Mouse (Mus musculus): ENCODE measurements at regions not wholly inside any gene's neighbourhood (a gene's known extent, or its start where the extent isn't known, plus 50 kb on each side); places are given as distances from the start of the nearest gene placed in this dataset.

DNA sequence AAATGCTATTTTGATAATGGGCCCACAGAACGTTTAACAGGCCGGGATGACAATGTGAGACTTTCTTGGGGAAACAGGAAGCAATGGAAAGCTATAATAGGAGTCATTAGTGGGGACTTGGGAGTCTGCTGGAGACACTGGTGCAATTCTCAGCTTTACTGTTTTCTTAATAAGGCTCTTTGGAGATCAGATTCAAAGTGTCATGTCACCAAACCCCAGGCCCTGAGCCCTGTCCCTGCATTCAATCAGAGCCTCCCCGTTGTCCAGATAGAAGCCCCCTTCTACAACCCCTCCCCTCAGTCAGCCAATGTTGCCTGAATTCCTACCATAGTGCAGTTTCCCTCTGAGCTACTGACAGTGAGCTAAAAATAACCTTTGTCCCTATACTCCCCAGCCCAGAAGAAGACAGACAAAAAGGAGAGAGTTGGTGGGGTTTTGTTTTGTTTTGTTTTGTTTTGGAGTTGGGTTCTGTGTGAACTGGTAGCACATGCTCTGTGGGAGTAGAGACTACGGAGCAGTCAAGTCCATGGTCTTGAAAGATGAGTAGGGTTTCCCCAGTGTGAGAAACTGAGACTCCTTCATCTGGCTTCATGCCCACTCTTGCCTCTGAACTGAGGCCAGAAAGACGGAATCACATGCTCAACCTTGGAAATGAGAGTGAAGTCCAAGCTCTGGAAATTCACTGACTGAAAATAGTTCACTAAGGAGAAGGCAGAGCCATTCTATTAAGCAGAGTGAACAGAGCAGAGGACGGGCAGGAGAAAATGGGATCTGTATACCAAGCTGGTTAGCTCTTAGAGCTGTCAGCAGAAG is 267.3 kb downstream of the Gm826 start:
- peak; percentile 16 for DNase-seq (ENCODE audit: low spot score)

DNA sequence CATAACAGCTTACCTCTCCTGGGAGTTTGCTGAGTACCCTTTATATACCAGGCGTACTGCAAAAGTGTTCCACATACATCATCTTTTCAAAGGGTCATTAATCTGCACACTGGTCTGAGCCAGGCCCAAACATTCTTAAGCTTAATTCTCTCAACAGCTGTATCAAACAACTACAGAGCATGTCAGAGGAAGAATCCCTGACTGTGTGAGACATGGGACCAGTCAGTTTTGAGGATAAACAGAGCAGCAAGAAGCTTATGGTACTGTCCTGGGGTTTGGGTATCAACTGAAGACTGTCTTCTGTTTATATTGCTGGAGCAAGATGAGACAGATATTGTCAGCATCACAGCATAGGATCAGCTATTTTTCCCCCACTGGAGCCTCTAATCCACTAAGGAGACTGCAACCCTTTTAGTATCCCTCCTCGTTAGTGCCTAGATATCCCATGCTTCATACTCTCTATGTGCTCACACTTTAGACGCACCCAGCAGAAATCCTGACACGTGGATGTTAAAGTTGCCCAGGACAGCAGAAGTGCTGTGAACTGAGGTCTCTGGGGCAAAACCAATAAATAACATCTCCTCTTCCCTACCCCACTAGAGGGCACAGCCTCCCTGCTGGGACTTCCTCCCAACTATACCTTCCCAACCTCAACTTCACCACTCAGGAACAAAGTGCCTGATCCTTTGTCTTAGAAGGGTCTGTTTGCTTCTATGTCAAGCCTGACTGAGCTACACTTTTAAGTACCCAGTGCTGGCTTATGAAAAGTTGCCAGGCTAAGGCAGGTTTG is 271.6 kb downstream of the Gm826 start:
- DNase-seq (ENCODE audit: low spot score): no peak

DNA sequence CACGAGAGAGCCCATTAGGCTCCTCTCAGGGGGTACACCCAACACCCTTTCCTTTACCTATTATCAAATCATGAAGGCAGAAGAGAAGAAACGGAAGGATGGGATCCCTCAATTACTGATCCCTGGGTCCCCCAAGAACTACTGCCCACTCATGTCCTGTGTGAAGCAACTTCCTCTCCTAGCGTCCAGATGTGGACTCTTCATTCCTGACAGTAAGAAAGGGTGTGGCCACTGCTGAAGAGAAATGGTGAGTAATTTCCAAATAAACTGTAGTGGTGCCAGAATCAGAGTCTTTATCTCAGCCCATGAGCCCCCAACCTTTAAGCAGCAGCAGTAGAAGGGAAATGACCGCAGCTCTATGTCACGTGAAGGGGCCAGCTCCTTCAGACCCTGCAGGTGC is 273.9 kb downstream of the Gm826 start:
- DNase-seq (ENCODE audit: low spot score): no peak

DNA sequence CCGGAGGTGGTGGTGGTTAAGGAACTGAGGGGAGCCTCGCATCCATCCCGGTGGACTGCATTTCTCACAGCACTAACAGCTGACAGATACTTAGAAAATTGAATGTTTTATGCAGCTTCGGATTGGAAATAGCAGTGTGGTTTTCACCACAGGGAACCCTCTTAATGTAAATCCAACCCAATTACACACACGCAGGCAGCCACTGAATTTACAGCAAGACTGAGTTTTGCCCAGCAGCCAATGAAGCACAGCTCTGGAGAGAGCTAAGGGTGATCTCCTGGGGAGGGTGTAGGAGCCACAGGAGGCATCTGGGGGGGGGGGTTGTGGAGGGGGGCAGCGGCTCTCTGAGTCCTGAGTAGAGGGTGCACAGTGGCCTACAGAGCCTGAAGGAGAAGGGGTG is 276.8 kb downstream of the Gm826 start:
- DNase-seq (ENCODE audit: low spot score): no peak

DNA sequence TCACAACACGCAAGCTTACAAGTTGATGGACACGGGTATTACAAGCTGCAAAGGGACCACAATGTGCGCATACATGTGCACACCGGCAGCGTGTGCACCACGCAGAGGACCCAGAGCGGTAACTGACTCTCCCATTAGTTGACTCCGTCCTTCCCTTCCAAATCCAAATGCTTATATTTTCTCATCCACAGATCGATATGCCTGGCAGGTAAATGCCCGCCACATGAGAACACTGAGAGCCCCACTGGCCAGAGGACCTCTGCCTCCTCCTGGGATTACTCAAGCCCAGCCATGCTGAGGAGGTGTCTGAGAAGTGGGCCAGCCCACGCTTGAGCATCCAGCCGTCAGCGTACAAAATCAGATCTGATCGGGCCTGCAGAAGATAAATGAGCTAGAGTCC is 279.6 kb downstream of the Gm826 start:
- DNase-seq (ENCODE audit: low spot score): no peak

DNA sequence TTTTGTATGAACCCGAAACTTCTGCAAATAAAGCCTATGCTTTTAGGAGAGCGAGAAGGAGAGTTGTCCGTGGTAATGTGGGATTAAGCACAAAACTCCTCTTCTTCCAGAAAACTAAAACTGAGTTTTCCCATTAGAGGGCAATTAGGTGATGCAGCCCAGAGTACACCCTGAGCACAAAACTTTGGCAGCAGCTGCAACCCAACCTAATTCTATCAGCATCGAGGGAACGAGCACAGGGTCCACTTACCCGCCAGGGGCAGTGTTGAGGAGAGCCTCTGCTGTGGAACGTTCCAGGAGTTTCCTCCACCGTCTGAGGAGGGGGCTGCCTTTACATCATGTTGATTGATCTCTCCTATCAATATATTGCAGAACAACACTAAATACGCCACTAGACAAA is 285.7 kb downstream of the Gm826 start:
- DNase-seq (ENCODE audit: low spot score): no peak

DNA sequence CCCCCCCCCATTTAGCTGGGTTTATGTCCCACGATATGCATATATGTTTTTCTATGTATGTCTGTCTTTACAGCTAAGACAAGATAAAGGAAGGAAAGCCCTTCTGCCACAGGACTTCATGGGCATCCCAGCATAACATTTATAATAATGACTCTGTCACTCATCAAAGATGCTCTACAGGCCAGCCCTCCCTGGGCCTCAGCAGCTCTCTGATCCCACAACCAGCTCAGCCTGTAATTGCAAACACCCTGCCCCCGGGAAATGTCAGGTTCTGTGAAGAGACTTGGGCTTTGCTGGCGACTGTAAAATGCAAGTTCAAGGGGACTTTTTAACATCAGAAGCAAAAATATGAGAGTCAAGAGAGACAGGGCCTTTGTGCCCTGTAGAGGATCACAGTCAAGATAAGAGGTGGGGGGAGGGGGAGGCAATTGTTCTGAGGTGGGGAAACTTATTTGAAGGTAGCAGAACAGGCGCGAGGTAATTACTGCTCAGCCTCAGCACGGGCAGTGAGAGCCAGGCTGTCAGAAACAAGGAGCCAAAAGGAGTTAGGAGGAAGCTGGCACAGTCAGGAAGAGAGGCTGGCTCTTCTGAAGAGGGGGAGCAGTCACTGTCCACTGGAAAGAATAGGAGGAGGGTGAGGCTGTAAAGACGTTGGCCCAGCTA is 286.9 kb downstream of the Gm826 start:
- DNase-seq (ENCODE audit: low spot score): no peak

DNA sequence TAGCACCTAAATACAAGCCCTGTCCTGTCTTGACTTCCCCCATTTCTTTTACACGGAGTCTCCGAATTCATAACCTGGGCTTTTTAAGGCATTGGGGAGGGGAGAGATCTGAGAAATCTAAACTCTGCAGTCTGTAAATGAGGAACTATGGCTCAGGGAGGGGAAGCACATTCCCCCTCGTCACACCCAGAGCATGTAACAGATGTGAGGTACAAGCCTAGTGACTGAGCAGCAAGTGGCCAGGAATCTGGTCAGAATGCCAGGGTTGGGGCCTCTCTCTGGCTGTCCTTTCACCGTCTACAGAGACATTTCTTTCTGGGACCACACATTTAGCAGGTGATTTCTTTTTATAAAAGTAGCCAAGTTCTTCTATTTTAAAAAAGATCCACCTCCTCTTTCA is 289.4 kb downstream of the Gm826 start:
- no peak for DNase-seq (ENCODE audit: low spot score)

DNA sequence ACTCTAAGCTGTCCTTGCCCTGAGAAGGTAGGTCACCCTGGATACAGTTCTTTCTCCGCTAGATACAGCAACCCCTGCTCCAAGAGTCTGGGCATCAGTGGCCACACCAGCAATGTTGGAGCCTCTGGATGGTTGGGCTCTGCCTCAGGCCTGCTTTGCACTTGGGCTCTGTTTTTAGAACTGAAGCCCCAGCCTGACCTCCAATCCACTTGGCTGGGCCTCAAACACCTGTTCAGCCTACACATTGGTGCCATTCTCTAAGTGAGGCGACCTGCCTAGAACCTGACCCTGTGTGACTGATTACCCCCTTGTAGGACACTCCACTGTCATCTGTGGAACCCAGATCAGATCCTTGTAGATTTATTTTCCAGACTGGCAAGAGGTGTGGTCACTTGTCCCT is 289.8 kb downstream of the Gm826 start:
- no peak for DNase-seq (ENCODE audit: low spot score)

DNA sequence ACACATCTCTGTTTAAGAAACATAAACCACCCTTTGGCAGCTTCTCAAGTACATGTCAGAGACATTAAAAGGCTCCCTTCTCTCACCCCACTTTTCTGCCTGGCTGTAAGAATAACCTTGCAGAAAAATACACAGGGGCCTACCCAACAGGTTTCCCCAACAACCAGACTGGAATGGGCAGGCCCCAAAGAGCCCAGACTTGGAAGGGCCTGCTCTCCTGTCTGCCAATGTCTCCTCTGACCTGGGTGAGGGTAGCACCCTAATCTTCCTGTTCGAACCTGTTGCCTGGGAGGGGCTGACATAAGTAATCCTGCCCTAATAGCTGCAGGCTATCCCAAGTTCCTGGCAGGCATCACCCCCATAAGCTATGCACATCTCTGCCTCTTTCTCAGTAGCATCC is 304.5 kb downstream of the Gm826 start:
- no peak for DNase-seq (ENCODE audit: low spot score)

DNA sequence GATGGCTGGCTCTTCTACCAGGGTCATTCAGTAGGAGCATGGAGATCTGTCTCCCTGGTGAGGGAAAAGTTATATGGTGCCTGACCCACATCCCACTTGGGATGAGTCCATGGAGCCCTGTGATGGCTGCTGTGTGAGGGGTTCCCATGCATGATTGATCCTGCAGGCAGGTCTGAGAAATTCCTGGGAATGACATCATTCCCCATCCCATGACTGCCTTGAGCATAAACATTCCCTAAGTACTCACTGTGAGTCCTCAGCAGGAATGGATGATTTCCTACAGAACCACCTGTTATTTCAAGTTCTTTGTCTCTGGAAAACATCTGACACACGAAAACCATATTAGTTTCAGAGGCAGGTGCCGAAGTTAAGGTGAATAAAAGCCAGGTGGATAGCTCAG is 305.5 kb downstream of the Gm826 start:
- no peak for DNase-seq (ENCODE audit: low spot score)

DNA sequence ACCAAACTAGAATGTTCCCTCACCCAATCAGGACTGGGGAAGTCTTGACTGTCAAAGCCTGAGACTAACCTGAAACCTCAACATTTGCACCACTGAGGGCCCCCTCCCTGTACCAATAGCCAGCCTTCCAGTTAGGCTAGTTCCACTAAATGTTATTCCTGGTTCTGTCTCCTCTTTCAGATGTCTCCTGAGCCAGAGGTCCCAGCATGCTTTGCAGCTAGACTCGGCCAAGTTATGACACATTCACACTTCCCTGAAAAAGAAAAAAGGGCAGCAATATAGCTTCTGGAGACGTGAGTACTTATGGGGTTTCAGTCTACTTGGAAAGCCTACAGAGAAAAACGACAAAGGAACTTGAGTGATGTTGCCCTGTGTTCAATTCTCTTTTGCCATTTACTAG is 308.1 kb downstream of the Gm826 start:
- no peak for DNase-seq (ENCODE audit: low spot score)

DNA sequence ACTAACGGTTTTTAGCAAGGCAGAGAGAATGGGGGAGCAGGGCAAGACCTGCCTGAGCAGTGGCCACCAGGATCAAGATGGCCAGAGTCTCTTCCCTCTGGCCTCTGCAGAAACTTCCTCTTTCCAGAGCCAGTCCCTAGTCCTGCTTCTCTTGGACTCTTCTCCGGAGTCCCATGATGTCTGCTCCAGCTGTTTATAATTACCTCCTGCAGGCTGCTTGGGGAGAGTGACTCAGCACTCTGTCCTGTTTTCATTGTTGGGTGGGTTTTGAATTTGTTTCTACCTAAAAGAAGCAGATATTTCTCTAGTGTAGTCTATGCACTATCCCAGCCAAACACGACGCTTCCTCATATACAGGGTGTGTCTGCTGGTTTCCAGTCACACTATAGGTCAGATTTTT is 312.4 kb downstream of the Gm826 start:
- peak; percentile 5 for DNase-seq (ENCODE audit: low spot score)

DNA sequence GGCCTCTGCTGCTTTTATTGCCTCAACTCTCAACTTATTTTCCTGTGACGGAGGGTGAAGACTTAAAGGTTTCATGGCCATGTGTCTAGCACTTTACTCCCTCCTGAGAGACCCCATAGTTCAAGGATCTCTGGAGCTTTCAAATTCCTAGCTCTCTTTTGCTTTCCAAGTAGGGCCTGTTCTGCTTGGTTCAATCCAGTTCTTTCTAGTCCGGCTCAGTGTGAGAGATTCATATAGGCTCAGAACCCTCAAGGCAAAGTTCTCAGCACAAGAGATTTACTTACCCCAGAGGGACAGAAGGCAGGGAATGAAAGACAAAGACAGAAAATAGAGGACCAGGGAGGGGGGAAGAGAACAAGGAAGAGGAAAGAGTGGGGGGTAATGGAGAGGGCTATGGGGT is 313.1 kb downstream of the Gm826 start:
- no peak for DNase-seq (ENCODE audit: low spot score)

DNA sequence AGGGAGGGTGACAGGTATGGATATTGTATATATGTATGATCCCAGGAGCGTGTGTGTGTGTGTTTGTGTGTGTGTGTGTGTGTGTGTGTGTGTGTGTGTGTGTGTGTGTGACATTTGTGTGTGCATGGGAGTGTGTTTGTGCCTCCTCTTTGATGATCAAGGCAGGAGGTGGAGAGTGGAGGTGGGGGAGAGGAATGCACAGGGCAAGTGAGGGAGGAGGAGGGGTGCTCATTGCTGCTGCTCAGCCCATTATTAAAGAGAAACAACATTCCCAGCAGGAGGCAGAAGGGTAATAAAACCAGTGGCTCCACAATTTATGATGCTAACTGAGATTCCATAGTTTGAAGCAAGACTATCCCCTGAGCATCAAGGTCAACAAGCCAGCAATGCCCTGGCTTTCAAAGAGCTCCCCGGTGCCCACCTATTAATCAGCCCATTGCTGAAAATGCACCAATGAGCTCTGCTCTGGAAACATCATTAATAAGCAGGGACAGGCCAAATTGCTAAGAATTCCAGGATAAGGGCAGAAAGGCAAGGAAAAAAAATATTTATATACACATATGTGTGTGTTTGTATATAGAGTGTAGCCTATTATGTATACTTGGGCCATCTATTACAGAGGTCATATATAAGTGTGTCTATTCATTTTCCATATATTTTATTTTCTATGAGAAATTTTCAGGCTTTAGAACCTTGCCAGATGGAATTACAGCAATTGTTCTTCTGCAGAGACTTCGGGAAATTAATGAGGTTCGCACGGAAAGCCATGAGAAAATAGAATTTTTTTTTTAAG is 316.7 kb downstream of the Gm826 start:
- DNase-seq (ENCODE audit: low spot score): no peak

DNA sequence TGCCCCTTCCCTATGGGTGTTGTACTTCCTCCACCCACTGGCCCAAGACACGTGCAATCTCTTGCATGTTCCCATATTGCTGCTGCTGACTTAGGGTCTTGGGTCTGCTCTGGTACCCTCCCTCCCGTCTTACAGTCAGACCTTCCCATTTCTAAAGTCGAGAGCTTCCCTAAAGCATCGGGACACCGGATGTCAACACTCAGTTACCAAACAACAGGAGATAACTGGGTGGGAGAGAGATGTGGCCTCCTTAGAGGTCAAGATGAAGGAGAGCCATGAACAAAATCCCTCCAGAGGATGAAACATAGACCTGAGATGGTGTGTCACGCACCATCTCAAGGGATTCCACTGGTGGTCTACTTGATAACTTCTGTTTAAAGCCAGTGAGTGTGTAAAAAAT is 322.5 kb downstream of the Gm826 start:
- DNase-seq (ENCODE audit: low spot score): no peak

DNA sequence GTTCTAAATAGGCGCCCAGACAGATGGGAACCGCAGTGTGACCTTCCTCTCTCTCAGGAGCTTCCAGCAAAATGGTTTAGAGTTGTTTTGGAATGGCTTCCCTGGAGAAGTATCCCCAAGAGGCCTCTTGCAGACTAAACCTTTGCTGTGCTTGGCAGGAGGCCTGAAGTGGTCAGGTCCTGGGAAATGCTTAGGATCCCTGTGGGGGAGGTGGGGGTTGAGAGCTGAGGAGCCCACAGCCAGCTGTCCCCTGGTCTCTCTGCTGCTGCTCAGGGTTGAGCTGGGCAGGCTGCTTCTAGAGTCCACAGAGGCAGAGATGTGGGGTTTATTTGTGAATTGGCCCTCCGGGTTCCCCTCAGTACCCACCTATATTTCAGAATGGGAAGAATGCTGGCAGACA is 331.3 kb downstream of the Gm826 start:
- no peak for DNase-seq (ENCODE audit: low spot score)

DNA sequence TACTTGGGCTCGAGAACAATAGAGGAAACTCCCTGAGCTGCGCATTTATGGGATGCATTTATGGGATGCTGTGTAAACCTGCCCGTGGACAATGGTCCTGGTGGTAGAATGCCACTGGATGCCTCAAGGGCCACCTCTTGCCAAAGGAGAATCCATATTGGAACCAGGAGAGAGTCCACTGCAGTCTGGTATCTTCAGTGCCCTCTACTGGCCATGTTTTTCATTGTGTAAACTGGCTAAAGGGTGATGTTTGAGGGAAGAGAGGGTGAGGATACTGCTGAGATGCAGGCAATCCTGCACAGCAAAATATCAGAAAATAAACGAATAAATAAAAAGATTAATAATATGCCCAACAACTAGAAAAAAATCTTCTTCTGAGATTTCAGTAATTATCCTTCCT is 333.5 kb downstream of the Gm826 start:
- DNase-seq (ENCODE audit: low spot score): peak; percentile 8

DNA sequence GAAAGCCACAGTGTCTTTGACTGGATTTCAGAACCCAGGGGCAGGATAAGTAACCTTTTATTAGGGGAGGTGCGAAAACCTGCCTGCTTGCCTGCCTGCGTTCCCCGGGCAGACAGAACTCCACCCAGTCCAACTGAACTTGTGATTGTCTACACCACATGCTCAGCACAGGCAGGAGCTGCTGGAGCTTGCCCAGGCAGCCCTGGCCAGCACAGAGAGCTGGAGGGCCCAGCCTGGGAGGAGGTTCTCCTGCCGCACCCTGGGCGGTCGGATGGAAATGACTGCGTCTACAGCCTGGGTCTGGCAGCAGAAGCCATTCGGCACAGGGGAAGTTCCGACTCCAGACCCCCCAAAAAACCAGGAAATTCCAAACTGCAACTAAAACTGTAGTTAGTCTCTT is 336.6 kb downstream of the Gm826 start:
- DNase-seq (ENCODE audit: low spot score): no peak

DNA sequence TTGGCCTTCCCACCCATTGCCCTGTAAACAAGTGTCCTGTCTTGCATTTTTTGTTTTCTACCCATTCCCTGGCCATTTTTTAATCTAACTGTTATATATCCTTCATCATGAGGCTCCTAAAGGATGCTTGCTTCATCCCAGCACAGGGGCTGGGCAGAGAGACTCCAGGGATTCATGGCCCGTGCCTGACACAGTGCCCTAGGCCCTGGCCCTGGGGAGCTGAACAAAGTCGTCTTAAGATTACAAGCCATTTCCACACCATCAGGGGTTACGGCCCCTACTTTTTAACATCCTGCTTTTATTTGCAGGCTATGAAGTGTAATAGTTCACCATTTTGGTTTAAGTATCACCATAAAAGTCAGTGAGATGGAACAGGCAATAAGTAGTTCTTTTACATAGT is 339.5 kb downstream of the Gm826 start:
- no peak for DNase-seq (ENCODE audit: low spot score)

DNA sequence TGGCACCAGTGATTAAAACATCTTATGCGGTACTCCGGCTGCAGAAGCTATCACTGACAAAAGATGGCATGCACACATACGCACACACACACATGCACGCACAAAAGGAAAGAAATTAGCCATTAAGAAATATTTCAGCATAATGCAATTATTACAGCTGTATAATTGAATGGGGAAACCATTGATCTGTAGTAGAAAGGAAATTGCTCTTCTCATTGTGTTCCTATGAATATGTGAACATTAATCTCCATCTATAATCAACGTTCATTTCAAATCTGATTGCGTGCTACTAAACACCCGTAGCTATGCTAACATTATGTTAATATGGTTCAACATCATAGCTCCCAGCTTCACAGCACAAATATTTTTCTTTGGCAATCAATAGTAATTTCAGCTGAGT is 347.2 kb downstream of the Gm826 start:
- DNase-seq (ENCODE audit: low spot score): no peak

DNA sequence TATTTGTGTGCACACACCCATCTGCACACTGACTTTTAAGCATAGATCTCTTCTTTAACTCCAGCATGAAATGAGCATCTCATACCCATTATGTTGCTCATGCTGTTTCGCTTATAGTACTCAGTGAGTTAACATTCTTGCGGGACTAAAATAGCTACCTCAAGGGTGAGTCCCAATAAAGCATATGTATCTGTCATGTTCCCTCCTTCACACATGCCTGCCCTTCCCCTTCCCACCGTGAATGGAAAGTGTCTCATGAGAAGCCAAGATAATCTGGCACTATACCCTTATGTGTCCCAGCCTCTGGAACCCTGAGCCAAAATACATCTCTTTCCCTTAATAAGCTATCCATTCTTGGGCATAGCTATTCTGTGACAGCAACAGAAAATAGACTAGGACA is 352.3 kb downstream of the Gm826 start:
- no peak for DNase-seq (ENCODE audit: low spot score)

Measured in lung, postnatal 25 days (tissue).